Mouse (Mus musculus): ENCODE data around the gene Cblc. TPM values are rescaled to one million over a fixed set of nuclear protein-coding genes. Genes with fewer than 3 reads are reported as not detected.

Cblc gene
- polyA plus RNA-seq, 1 experiment, result not detected

DNA sequence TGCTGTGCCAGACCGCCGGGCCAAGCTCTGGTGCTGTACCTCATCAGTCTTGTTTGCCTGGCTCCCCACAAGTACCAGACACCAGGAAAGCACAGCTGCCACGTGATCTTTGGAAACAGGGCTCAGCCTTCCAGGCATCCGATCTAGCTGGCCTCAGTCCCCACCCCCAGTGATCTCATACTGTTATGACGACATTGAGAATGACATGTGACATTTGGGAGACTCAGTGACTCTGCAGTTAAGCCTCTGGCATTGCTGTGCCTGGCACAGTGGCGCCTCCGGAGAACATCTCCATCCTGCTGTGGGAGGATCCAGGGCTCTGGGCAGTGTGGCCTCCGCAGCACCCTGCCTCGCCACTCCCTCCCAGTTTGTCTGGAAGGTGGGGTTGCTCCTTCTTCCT is 35.2 kb upstream of the Cblc start:
- TF ChIP-seq FLI1 (IDR thresholded peaks at IDR 0.05; ENCODE audit: low read length) (no peak), GATA1 (IDR thresholded peaks at IDR 0.05; ENCODE audit: borderline replicate concordance, low read length) (no peak)
- no peaks in the 10 kb centered on the region for H3K27me3 ChIP-seq (replicated peaks)

DNA sequence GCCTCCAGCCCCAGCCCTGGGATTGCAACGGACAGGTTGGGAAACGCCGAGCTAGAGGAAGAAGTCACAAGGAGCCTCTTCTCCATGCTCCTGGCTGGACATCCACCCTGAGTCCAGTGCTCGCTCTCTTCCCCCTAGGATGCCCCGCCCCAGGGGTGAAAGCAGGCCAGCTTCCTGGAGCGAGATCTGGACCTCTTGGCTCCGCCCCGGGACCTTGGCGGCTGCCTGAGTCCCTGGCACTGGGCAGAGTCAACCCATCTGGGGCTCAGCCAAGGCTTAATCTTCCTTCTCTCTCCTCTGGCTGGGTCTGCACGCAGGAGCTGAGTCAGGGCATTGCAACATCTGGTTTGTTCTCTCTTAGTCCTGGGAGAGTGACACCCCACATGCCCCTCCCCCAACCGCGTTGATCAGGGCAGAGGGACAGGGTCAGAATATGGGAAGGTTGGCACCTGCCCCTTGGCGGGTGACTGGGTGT is 34.1 kb upstream of the Cblc start:
- peaks cover 7% of the 10 kb centered on the region for H3K9me3 ChIP-seq
- H3K36me3 ChIP-seq (replicated peaks; ENCODE audit: low read length), result peaks cover 6% of the 10 kb centered on the region
- no peaks in the 10 kb centered on the region for H3K27me3 ChIP-seq (replicated peaks)
- peaks cover 64% of the 10 kb centered on the region for H3K4me1 ChIP-seq
- no peak for TF ChIP-seq FLI1 (IDR thresholded peaks at IDR 0.05; ENCODE audit: low read length)
- TF ChIP-seq GATA1 (IDR thresholded peaks at IDR 0.05; ENCODE audit: borderline replicate concordance, low read length), result no peak
- peak overlapping the region; percentile 85 for H3K4me3 ChIP-seq (replicated peaks)

More for the DNA sequence above, 35.2 kb upstream of the Cblc start:
- peaks cover 56% of the 10 kb centered on the region for H3K4me1 ChIP-seq
- peaks cover 6% of the 10 kb centered on the region for H3K36me3 ChIP-seq (replicated peaks; ENCODE audit: low read length)
- peak overlapping the region; percentile 85 for H3K4me3 ChIP-seq (replicated peaks)
- H3K9me3 ChIP-seq, result peaks cover 7% of the 10 kb centered on the region

DNA sequence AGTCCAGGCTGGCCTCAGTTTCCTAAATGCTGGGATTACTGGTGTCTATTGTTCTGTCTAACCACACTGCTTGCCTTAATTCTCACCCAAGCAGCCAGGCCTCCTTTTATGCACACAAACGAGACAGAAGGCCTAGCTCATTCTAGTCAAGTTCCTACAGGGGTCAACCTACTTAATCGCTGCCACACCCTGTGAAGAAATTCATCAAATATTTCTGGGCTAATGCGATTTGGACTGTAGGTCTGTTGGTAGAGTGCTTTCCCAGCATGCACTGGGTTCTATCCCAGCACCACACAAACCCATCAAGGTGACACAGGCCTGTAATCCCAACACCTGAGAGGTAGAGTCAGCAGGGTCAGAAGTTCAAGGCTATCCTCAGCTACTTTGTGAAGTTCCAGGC is 33.1 kb upstream of the Cblc start:
- H3K36me3 ChIP-seq (replicated peaks; ENCODE audit: low read length), result peaks cover 6% of the 10 kb centered on the region
- H3K4me3 ChIP-seq (replicated peaks), result no peak overlapping the region
- TF ChIP-seq GATA1 (IDR thresholded peaks at IDR 0.05; ENCODE audit: borderline replicate concordance, low read length) (no peak), FLI1 (IDR thresholded peaks at IDR 0.05; ENCODE audit: low read length) (no peak)
- H3K4me1 ChIP-seq, result peaks cover 74% of the 10 kb centered on the region
- no peaks in the 10 kb centered on the region for H3K27me3 ChIP-seq (replicated peaks)
- H3K9me3 ChIP-seq, result peaks cover 7% of the 10 kb centered on the region

DNA sequence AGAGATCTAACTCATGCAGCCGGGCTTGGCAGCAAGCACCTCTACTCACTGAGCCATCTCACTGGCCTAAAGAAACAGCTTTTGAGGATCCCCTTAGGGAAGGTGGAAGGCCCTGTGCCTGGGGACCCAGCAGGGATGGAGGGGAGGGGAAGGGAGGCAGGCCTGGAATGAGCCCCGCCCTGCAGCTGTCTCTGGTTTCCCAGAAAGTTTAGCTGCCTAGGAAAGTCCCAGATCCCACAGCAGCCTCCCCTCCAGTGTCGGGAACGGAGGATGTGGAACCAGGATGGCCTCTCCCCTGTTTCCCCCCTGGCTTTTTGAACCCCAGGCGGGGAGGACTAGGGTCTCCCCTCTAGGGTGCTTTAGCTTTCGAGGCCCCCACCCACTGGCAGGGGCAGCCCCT is 30.1 kb upstream of the Cblc start:
- Histone ChIP-seq H3K4me3 (replicated peaks) (no peak overlapping the region), H3K36me3 (replicated peaks; ENCODE audit: low read length) (peaks cover 6% of the 10 kb centered on the region), H3K9me3 (peaks cover 7% of the 10 kb centered on the region), H3K4me1 (peaks cover 82% of the 10 kb centered on the region), H3K27me3 (replicated peaks) (no peaks in the 10 kb centered on the region)
- TF ChIP-seq FLI1 (IDR thresholded peaks at IDR 0.05; ENCODE audit: low read length), result no peak
- no peak for TF ChIP-seq GATA1 (IDR thresholded peaks at IDR 0.05; ENCODE audit: borderline replicate concordance, low read length)

DNA sequence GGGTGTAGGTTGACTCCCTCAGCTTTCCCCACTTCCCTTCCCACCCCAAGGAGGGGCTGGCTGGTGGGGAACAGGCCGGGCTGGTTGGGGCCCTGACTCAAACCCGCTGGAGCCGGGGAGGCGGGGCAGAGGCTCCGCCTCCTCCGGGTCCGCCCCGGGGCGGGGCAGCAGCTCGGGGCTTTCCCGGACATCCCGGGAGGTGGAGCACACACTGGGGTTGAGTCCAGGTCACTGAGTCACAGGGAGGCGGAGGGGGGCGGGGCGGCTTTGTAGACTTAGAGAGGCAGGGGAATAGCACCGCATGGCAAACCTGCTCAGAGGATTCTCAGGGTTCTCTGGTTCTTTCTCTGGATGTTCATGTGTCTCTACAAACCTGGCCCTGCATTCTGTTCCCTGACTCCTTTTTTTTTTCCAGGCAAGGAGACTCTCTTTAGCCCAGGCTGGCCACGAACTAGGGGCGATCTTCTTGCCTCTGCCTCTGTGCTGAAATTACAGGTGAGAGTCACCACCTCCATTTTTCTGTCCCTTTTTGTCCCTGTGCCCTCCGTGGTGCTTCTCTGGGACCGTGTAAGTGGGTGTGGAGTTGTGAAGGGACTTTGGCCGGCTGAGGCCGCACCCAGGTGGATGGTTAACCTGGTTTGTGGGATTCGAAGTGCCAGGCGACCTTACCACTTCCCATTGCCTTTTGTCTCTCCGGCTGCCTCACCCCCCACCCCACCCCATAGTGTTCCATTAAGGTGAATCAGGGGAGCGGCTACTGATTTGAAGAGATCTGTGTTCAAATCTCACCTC is 27.8 kb upstream of the Cblc start:
- peaks cover 1% of the 10 kb centered on the region for H3K9me3 ChIP-seq
- no peak for TF ChIP-seq FLI1 (IDR thresholded peaks at IDR 0.05; ENCODE audit: low read length)
- no peak for TF ChIP-seq GATA1 (IDR thresholded peaks at IDR 0.05; ENCODE audit: borderline replicate concordance, low read length)
- peaks cover 78% of the 10 kb centered on the region for H3K4me1 ChIP-seq
- no peaks in the 10 kb centered on the region for H3K27me3 ChIP-seq (replicated peaks)
- peak overlapping the region; percentile 93 for H3K4me3 ChIP-seq (replicated peaks)
- peaks cover 19% of the 10 kb centered on the region for H3K36me3 ChIP-seq (replicated peaks; ENCODE audit: low read length)

DNA sequence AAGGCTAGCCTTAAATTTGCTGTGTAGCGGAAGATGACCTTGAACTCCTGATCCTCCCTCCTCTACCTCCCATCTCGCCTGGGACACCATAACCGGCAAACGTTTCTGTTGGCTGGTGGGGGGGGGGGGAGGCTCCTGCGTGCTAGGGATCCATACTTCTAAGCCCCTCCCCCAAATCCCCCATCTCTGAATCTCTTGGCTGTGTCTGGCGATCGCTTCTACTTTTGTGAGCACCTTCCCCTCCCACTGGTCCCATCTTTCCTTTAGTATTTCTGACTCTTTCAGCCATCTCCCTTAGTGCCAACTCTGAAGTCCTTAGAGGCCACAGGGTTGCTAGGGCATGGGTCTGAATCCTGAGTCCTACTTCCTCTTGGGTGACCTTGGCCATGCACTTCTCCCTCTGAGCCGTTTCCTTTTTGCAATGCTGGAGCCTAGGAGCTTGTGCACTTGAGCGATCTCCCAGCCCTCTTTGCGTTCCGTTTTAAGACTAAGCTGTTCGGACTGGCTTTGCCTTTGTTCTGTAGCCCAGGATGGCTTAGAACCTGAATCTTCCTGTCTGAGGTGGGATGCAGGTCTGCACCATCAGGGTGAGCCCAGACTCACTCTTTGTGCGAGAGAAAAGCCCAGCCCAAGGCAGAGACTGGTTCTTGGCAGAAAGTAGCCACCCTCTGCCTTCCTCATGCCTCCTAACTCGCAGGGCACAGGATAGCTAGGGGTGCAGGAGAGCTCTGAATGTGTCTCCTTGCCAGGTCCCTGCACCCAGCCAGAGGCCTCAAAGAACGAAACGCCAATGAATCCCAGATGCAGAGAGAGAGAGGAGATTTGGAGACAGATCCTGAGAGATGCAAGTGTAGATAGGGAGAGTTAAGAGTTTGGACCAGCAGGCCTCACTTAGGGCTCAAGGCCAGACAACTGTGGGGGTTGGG is 26.9 kb upstream of the Cblc start:
- peaks cover 26% of the 10 kb centered on the region for H3K36me3 ChIP-seq (replicated peaks; ENCODE audit: low read length)

DNA sequence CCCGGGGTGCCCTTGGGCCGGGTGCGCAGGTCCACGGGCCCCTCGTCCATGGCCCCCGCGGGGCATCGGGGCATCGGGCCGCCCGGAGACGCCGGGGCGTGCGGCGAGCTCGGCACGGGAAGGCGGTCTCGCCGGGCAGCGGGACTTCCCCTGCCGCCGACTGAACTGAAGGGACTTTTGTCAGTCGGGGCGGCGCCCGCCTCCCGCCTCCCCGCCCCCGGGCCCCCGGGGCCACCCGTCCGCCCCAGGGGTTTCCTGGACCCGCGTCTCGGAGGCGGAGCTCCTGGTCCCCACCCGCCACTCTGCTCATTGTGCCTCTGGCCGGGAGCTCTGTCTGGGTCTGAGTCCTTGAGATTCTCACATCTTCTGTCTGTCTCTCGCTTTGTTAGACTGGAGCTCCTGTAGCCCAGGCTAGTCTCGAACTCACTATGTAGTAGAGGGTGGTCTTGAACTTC is 26.0 kb upstream of the Cblc start, which contains the start of gene Bcl3:
Gene Bcl3 (minus strand): TSS at position 167 of the 455 bp plus-strand sequence.
- H3K4me3 ChIP-seq (replicated peaks), result peak within 1 kb of the TSS; percentile 93
- no peaks in the 10 kb centered on the region for H3K27me3 ChIP-seq (replicated peaks)
- no peak for TF ChIP-seq GATA1 (IDR thresholded peaks at IDR 0.05; ENCODE audit: borderline replicate concordance, low read length)
- TF ChIP-seq FLI1 (IDR thresholded peaks at IDR 0.05; ENCODE audit: low read length), result no peak
- peaks cover 89% of the 10 kb centered on the region for H3K4me1 ChIP-seq
- peaks cover 33% of the 10 kb centered on the region for H3K36me3 ChIP-seq (replicated peaks; ENCODE audit: low read length)
- no peaks in the 10 kb centered on the region for H3K9me3 ChIP-seq

More for the DNA sequence above, 26.9 kb upstream of the Cblc start:
- Histone ChIP-seq H3K4me1 (peaks cover 81% of the 10 kb centered on the region), H3K27me3 (replicated peaks) (no peaks in the 10 kb centered on the region), H3K9me3 (no peaks in the 10 kb centered on the region), H3K4me3 (replicated peaks) (peak overlapping the region; percentile 93)
- TF ChIP-seq GATA1 (IDR thresholded peaks at IDR 0.05; ENCODE audit: borderline replicate concordance, low read length) (no peak), FLI1 (IDR thresholded peaks at IDR 0.05; ENCODE audit: low read length) (no peak)

DNA sequence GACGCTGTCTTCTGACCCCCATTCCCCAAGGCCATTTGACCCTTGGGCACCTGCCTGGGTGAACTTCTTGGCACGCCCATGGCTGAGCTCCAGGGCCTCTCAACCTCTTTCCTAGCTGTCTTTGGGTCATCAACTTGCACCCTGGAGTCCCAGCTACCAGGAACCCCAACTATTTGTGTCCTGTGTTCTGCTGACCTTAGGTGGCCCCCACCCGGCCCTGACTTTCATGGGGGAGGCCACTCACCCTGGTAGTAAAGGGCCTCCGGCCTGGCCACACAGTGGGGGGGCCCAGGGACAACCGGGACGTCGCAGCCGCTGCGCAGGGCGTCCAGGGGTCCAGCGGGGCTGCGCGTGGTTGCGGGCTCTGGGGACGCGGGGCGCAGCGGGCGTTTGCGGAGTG is 25.6 kb upstream of the Cblc start:
- peaks cover 33% of the 10 kb centered on the region for H3K36me3 ChIP-seq (replicated peaks; ENCODE audit: low read length)
- peak overlapping the region; percentile 93 for H3K4me3 ChIP-seq (replicated peaks)
- no peaks in the 10 kb centered on the region for H3K9me3 ChIP-seq
- no peak for TF ChIP-seq FLI1 (IDR thresholded peaks at IDR 0.05; ENCODE audit: low read length)
- TF ChIP-seq GATA1 (IDR thresholded peaks at IDR 0.05; ENCODE audit: borderline replicate concordance, low read length), result no peak
- no peaks in the 10 kb centered on the region for H3K27me3 ChIP-seq (replicated peaks)
- H3K4me1 ChIP-seq, result peaks cover 92% of the 10 kb centered on the region

DNA sequence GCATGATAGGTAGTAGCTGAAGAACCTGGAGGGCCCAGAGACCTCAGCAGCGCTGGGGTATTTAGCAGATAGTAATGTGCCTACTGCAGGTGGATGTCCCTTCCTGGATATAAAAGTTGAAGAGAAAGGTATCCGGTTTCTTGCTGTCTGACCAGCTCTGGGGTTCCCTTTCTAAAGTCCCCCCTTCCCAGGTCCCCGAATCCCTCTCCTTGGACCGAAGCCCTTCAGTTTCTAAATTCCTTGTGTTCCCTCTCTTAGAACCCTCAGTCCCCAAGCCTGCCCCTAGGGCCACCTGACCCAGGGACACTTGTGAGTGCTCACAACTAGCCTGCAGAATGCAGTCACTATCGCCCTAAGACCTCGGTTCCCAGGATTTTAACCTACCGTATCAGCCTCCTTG is 25.0 kb upstream of the Cblc start:
- no peak for TF ChIP-seq FLI1 (IDR thresholded peaks at IDR 0.05; ENCODE audit: low read length)
- no peak for TF ChIP-seq GATA1 (IDR thresholded peaks at IDR 0.05; ENCODE audit: borderline replicate concordance, low read length)
- Histone ChIP-seq H3K9me3 (no peaks in the 10 kb centered on the region), H3K27me3 (replicated peaks) (no peaks in the 10 kb centered on the region), H3K4me3 (replicated peaks) (peak overlapping the region; percentile 93), H3K4me1 (peaks cover 92% of the 10 kb centered on the region), H3K36me3 (replicated peaks; ENCODE audit: low read length) (peaks cover 33% of the 10 kb centered on the region)

Data from megakaryocyte, embryonic 14.5 days (primary cell).